Mouse (Mus musculus) olfactory bulb, adult 2 months (tissue): ENCODE data around the gene Prkcb.

Experiments
- CTCF ChIP-seq: fragments of 200-500 bp; IDR thresholded peaks from 2 replicates; pipeline ENCODE4 v1.5.1; 2012; ENCODE audit warnings: low read depth, mild to moderate bottlenecking, low read length, moderate library complexity; ENCODE audit not compliant: insufficient read depth
- POLR2A ChIP-seq: fragments of 200-500 bp; IDR thresholded peaks from 2 replicates; pipeline ENCODE4 v1.6.1; 2012; ENCODE audit warnings: mild to moderate bottlenecking, low read depth, low read length, moderate library complexity; ENCODE audit not compliant: insufficient read depth

DNA sequence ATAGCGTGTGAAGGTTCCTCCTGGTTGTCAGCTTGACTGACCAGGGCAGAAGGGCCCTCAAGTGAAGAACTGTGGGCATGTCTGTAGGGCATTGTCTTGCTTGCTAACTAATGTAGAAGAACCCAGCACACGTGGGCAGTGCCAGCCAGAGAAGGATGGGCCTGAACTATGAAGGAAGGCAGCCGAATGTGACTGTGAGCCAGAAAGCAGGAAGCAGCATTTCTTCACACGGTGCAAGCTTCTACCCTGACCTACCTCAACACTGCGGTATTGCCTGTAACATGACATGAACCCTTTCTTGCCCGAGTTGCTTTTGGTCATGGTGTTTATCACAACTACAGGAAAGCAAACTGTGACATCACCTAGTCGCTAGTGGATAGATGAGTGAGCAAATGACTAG, 113.5 kb downstream of the Prkcb start:
- no peak for TF ChIP-seq POLR2A
- TF ChIP-seq CTCF = no peak
